Mouse (Mus musculus) liver, postnatal 0 days (tissue): ENCODE measurements around the gene Gabbr1.

Experiments used
- CTCF ChIP-seq: sonication (generic); IDR thresholded peaks from 2 replicates; pipeline ENCODE4 v1.5.1; 2016; ENCODE audit warnings: antibody characterized with exemption, low read depth
- EP300 ChIP-seq: IDR thresholded peaks from 2 replicates; pipeline ENCODE4 v1.6.1; 2016; ENCODE audit warnings: antibody characterized with exemption, low read depth, mild to moderate bottlenecking

- TF ChIP-seq CTCF = no peak
- TF ChIP-seq EP300 = no peak
Observed at GRCm38 (mm10) chr17:37081659-37082058, 35.9 kb downstream of the Gabbr1 start.
